Mouse (Mus musculus) kidney, postnatal 0 days (tissue): Measurements from ENCODE around the gene Ccr4. TPM values are rescaled to one million over a fixed set of nuclear protein-coding genes. Genes with fewer than 3 reads are reported as not detected.

ENCODE experiments used
- ATAC-seq: fragments of 200-750 bp; cut with Nextera tagmentation; replicated peaks from 2 replicates; pipeline ENCODE4 v1.8.0; 2017; ENCODE audit warnings: low read depth, moderate number of reproducible peaks, moderate TSS enrichment, moderate library complexity; ENCODE audit not compliant: low FRiP score
- DNase-seq: peaks from one replicate; pipeline ENCODE4 v3.0.0-alpha.2; 2016; ENCODE audit warnings: low spot score
- H3K27ac ChIP-seq: fragments of 300-500 bp; sonication (generic); 2 replicates; pipeline ENCODE4 v1.5.1; 2014; ENCODE audit warnings: mild to moderate bottlenecking
- H3K27me3 ChIP-seq: fragments of 300-500 bp; sonication (generic); 2 replicates; pipeline ENCODE4 v1.6.1; 2014; ENCODE audit warnings: low read length, mixed read lengths; ENCODE audit not compliant: insufficient read depth
- H3K36me3 ChIP-seq: fragments of 300-500 bp; sonication (generic); 2 replicates; pipeline ENCODE4 v1.6.1; 2014; ENCODE audit warnings: low read length, mixed read lengths; ENCODE audit not compliant: insufficient read depth
- H3K4me1 ChIP-seq: fragments of 300-500 bp; sonication (generic); replicated peaks from 2 replicates; pipeline ENCODE4 v1.6.1; 2014; ENCODE audit warnings: antibody characterized with exemption, low read length, mixed read lengths; ENCODE audit not compliant: insufficient read depth
- H3K4me2 ChIP-seq: fragments of 300-500 bp; sonication (generic); 2 replicates; pipeline ENCODE4 v1.6.1; 2014; ENCODE audit warnings: mild to moderate bottlenecking, low read length, moderate library complexity, mixed read lengths
- H3K4me3 ChIP-seq: fragments of 300-500 bp; sonication (generic); replicated peaks from 2 replicates; pipeline ENCODE4 v1.5.1; 2014; ENCODE audit warnings: low read depth, low read length
- H3K9ac ChIP-seq: fragments of 300-500 bp; sonication (generic); 2 replicates; pipeline ENCODE4 v1.6.1; 2014; ENCODE audit warnings: low read depth, low read length
- H3K9me3 ChIP-seq: fragments of 300-500 bp; sonication (generic); replicated peaks from 2 replicates; pipeline ENCODE4 v1.6.1; 2016; ENCODE audit warnings: low read length, inconsistent platforms, mixed read lengths
- CTCF ChIP-seq: IDR thresholded peaks from 2 replicates; pipeline ENCODE4 v1.5.1; 2016; ENCODE audit warnings: antibody characterized with exemption, low read depth, mild to moderate bottlenecking, moderate library complexity
- WGBS: fragments of 180-500 bp; shearing (Covaris S2); extraction: QIAGEN DNeasy Blood & Tissue Kit; methylation state at CpG from one replicate; pipeline ENCODE4 v1.1.7; 2014; 5-methylcytosine and 5-hydroxymethylcytosine counted together
- polyA plus RNA-seq: library from polyadenylated mRNA; unstranded; fragments of >200 nt; fragmentation: Nextera tagmentation; extraction: Ambion mirVana; gene quantifications from 2 replicates; pipeline ENCODE4 v1.2.1, GENCODE M21; 2015

Ccr4 gene
- polyA plus RNA-seq, 1 experiment from 2014 or later = 0.84 TPM

DNA sequence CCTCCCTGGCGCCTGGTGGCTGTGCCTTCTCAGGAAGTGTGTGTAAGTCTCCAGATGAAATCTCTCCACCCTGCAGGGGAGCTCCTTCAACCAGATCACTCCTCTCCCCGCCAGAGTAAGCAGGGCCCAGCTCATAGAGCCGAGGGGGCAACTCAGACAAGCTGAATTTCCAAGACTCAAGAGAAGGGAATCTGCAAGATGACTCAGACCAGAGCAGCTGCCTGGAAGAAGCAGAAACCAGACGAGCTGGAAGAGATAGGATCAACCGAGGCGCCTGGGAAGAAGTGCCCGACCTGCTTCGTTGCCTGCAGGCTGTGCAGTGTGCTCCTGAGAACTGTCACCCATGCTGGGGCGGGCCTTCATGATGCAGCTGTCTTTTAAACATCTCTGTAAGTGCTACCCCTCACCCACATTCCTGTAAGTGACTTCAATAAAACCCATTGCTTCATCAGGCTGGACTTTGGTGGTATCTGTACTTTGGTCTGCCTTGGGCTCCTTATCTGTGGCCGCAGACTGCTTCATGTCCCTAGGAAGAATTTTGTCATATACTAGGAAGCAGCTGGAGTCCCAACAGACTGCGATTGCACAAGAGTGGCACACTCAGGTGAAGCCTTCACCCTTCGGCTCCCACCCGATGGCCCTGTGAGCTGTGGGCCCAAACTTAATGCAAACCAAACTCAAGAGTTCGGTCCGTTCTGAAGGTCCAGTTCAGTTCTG is 1.8 kb downstream of the Ccr4 start:
- H3K27me3 ChIP-seq = 0 out of 2 replicates have a peak, but pooled peaks cover 3% of the 10 kb centered on the region
- H3K27ac ChIP-seq = no peak overlapping the region
- H3K36me3 ChIP-seq = no peaks in the 10 kb centered on the region
- DNase-seq (no peak), ATAC-seq (peak; percentile 44; the same call in 1 of the 2 replicates)
- no peak for TF ChIP-seq CTCF
- no peaks in the 10 kb centered on the region for H3K9me3 ChIP-seq
- no peak overlapping the region for H3K4me2 ChIP-seq
- no peak overlapping the region for H3K9ac ChIP-seq
- 70% methylated on average over 15 of the region's 15 CpGs for WGBS
- H3K4me3 ChIP-seq = no peak overlapping the region
- H3K4me1 ChIP-seq = no peaks in the 10 kb centered on the region

- Histone ChIP-seq H3K4me2 (no peak overlapping the region), H3K4me1 (no peaks in the 10 kb centered on the region), H3K4me3 (no peak overlapping the region), H3K9me3 (no peaks in the 10 kb centered on the region), H3K36me3 (no peaks in the 10 kb centered on the region), H3K27ac (no peak overlapping the region), H3K27me3 (0 out of 2 replicates have a peak, but pooled peaks cover 3% of the 10 kb centered on the region), H3K9ac (no peak overlapping the region)
- no peak for DNase-seq
- no peak for TF ChIP-seq CTCF
- 95% methylated on average over 11 of the region's 11 CpGs for WGBS
- ATAC-seq = no peak
Observed at GRCm38 (mm10) chr9:114501913-114502312, 2.8 kb downstream of the Ccr4 start.

GRCm38 (mm10) chr9:114501111-114501510 is 3.6 kb downstream of the Ccr4 start:
- 0 out of 2 replicates have a peak, but pooled peaks cover 3% of the 10 kb centered on the region for H3K27me3 ChIP-seq
- DNase-seq (no peak), ATAC-seq (no peak)
- no peak overlapping the region for H3K9ac ChIP-seq
- no peaks in the 10 kb centered on the region for H3K4me1 ChIP-seq
- 95% methylated on average over 7 of the region's 7 CpGs for WGBS
- no peak overlapping the region for H3K4me3 ChIP-seq
- no peak for TF ChIP-seq CTCF
- H3K9me3 ChIP-seq = no peaks in the 10 kb centered on the region
- H3K36me3 ChIP-seq = no peaks in the 10 kb centered on the region
- H3K27ac ChIP-seq = no peak overlapping the region
- no peak overlapping the region for H3K4me2 ChIP-seq

- TF ChIP-seq CTCF = peak; percentile 84
- peak; percentile 51 for ATAC-seq
- no peak overlapping the region for H3K4me3 ChIP-seq
- H3K27ac ChIP-seq = no peak overlapping the region
- no peaks in the 10 kb centered on the region for H3K9me3 ChIP-seq
- DNase-seq = peak; percentile 83
- no peaks in the 10 kb centered on the region for H3K4me1 ChIP-seq
- no peaks in the 10 kb centered on the region for H3K36me3 ChIP-seq
- no peak overlapping the region for H3K9ac ChIP-seq
- no peak overlapping the region for H3K4me2 ChIP-seq
- H3K27me3 ChIP-seq = 0 out of 2 replicates have a peak, but pooled peaks cover 3% of the 10 kb centered on the region
- WGBS = 20% methylated on average over 15 of the region's 15 CpGs
Observed at GRCm38 (mm10) chr9:114499783-114500515, 4.8 kb downstream of the Ccr4 start.

GRCm38 (mm10) chr9:114498218-114498617 is 6.5 kb downstream of the Ccr4 start:
- 4% methylated on average over 11 of the region's 11 CpGs for WGBS
- peak; percentile 97 for TF ChIP-seq CTCF
- Histone ChIP-seq H3K4me3 (no peak overlapping the region), H3K9ac (no peak overlapping the region), H3K27me3 (0 out of 2 replicates have a peak, but pooled peaks cover 3% of the 10 kb centered on the region), H3K9me3 (no peaks in the 10 kb centered on the region), H3K4me2 (peak overlapping the region; percentile 35), H3K27ac (no peak overlapping the region), H3K4me1 (no peaks in the 10 kb centered on the region), H3K36me3 (no peaks in the 10 kb centered on the region)
- ATAC-seq (peak; percentile 71; the same call in 1 of the 2 replicates), DNase-seq (peak; percentile 91)

DNA sequence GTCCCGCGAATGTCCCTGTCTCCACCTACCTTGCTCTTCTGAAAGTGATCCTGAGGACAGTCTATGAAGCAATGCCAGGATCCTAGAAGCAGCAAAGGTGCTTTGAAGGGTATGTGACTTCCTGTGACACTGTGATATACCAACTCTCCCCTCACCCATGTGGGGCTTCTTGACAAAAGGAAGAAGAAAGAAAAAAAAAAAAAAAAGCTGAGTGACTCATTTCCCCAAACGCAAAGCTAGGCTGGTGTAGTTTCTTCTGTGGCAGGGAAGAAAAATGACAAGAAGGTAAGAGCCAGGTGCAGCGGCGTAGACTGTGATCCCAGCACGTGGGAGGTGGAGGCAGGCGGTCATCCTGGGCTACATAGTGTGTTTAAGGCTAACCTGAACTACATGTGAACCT is 8.2 kb downstream of the Ccr4 start:
- Histone ChIP-seq H3K9ac (no peak overlapping the region), H3K4me1 (no peaks in the 10 kb centered on the region), H3K4me2 (no peak overlapping the region), H3K36me3 (no peaks in the 10 kb centered on the region), H3K27me3 (0 out of 2 replicates have a peak, but pooled peaks cover 3% of the 10 kb centered on the region), H3K27ac (no peak overlapping the region), H3K9me3 (no peaks in the 10 kb centered on the region), H3K4me3 (no peak overlapping the region)
- TF ChIP-seq CTCF = no peak
- ATAC-seq (no peak), DNase-seq (no peak)
- WGBS = 76% methylated on average over 7 of the region's 7 CpGs
